Comparison of ENCODE assay signal across 24 mouse cellular contexts in genomic region chr15:63060826-63061225, GRCm38 (mm10).
DNase-seq lines count a peak whose midpoint lies in the region; ATAC-seq and TF ChIP-seq lines count a peak whose summit lies in the region.
"Had no signal": no experiment of that assay in that cellular context is flagged by ENCODE, and none has a peak within 500 bp of the region (broad histone marks: within the 10 kb centered on the region; RNA-seq: fewer than 3 reads in every experiment).

No protein-coding gene starts in this region.

- H3K36me3 ChIP-seq in myocyte (ENCODE audit: control insufficient read depth, insufficient read depth), result no peaks in the 10 kb centered on the region
- H3K36me3 ChIP-seq: G1E had no signal

- peak overlapping the region; percentile 3 for H3K4me2 ChIP-seq in myocyte (ENCODE audit: low read depth)

- H3K79me2 ChIP-seq in myocyte (ENCODE audit: control insufficient read depth, insufficient read depth), result no peaks in the 10 kb centered on the region

- intact Hi-C loops in heart, postnatal 25 days (cut with DNase I), result no loop called here

- no peaks in the 10 kb centered on the region for H3K27me3 ChIP-seq in myocyte (ENCODE audit: control insufficient read depth, insufficient read depth, insufficient read length)
- H3K27me3 ChIP-seq: CH12.LX, Patski had no signal

- H3ac ChIP-seq in myocyte (ENCODE audit: control insufficient read depth, insufficient read length), result no peak overlapping the region

- no peak for ATAC-seq in activated CD4-positive, CD25-positive, alpha-beta regulatory T cell, adult 4 months
- ATAC-seq: CD4-positive, CD25-positive, alpha-beta regulatory T cell, adult 4 months; Patski had no signal

- TF ChIP-seq POLR2A in myocyte (IDR thresholded peaks at IDR 0.05; ENCODE audit: insufficient read length, low read depth), result no peak

- DNase-seq in 3T3-L1 (ENCODE audit: low read depth, low spot score) (peak; percentile 79), NIH3T3 (ENCODE audit: low read depth) (peak; percentile 67)
- no peak for DNase-seq in heart, postnatal 25 days (ENCODE audit: low spot score)
- no peak for DNase-seq in adrenal gland, adult 18-20 months (ENCODE audit: low spot score in 2 of 2)
- DNase-seq: adrenal gland, adult 2 months; adrenal gland, adult 8-10 months; adrenal gland, postnatal 10 days; adrenal gland, postnatal 14 days; adrenal gland, postnatal 25 days; adrenal gland, postnatal 36 days; B cell, adult 2 months; cerebellum, adult 11 months; cerebellum, adult 11-12 months; cerebellum, adult 18-20 months; cerebellum, adult 2 months; cerebellum, adult 8-10 months; cerebellum, adult 9-10 months; cerebellum, adult 9-11 months had no signal

- no peak overlapping the region for H3K4me3 ChIP-seq in myocyte

TF ChIP-seq in myocyte, 11 proteins besides CTCF, POLR2A, EP300 and RAD21:
- TF ChIP-seq CEBPB (IDR thresholded peaks at IDR 0.05; ENCODE audit: insufficient read depth, poor library complexity, severe bottlenecking), result no peak
- no peak for TF ChIP-seq MYOG (IDR thresholded peaks at IDR 0.05; ENCODE audit: control insufficient read depth in 1 of 3, insufficient read depth in 1 of 3, insufficient read length in 2 of 3, low read depth in 2 of 3)
- TF ChIP-seq POLR2AphosphoS2 (IDR thresholded peaks at IDR 0.05; ENCODE audit: insufficient read length, low read depth), result no peak
- TF ChIP-seq TCF3 (IDR thresholded peaks at IDR 0.05; ENCODE audit: insufficient read length, low read depth), result no peak
- TF ChIP-seq MAX (IDR thresholded peaks at IDR 0.05; ENCODE audit: low read depth), result no peak
- TF ChIP-seq USF1 (IDR thresholded peaks at IDR 0.05; ENCODE audit: low read depth), result no peak
- TF ChIP-seq REST (IDR thresholded peaks at IDR 0.05; ENCODE audit: insufficient read depth, insufficient read length), result no peak
- no peak for TF ChIP-seq TCF12 (IDR thresholded peaks at IDR 0.05; ENCODE audit: insufficient read depth, poor library complexity, severe bottlenecking)
- TF ChIP-seq SRF (IDR thresholded peaks at IDR 0.05; ENCODE audit: control insufficient read depth, insufficient read length, low read depth), result no peak
- no peak for TF ChIP-seq MYOD1 (IDR thresholded peaks at IDR 0.05; ENCODE audit: control insufficient read depth in 1 of 3, insufficient read length in 2 of 3, low read depth in 2 of 3)

Comparison
In these comparisons a context has a peak if more than half of its experiments do, and no peak if none do; other contexts are left out.
1. DNase-seq: peak in 3T3-L1 (single experiment) and NIH3T3 (single experiment); none in heart, postnatal 25 days (single experiment) and adrenal gland, adult 18-20 months (0 of 2).